Mouse (Mus musculus) C2C12 (cell line): ENCODE results near the gene Slc16a13.

Source experiments
- CEBPB ChIP-seq: IDR thresholded peaks from one replicate; pipeline ENCODE4 v1.6.1; 2011; ENCODE audit warnings: low read depth, mild to moderate bottlenecking, control low read depth, moderate library complexity
- CTCF ChIP-seq: IDR thresholded peaks from one replicate; pipeline ENCODE4 v1.5.1; 2011; ENCODE audit not compliant: control insufficient read depth, insufficient read depth, insufficient read length
- FOSL1 ChIP-seq: IDR thresholded peaks from one replicate; pipeline ENCODE4 v1.8.0; 2011; ENCODE audit warnings: mild to moderate bottlenecking, low read length; ENCODE audit not compliant: poor library complexity, insufficient read depth, severe bottlenecking
- MAX ChIP-seq: IDR thresholded peaks from one replicate; pipeline ENCODE4 v1.6.1; 2011; ENCODE audit warnings: mild to moderate bottlenecking, control low read depth
- MYOD1 ChIP-seq: IDR thresholded peaks from one replicate; pipeline ENCODE4 v1.6.1; 2011; ENCODE audit warnings: low read depth; ENCODE audit not compliant: control insufficient read depth, insufficient read length
- USF1 ChIP-seq: IDR thresholded peaks from one replicate; pipeline ENCODE4 v1.6.1; 2011; ENCODE audit warnings: low read depth, mild to moderate bottlenecking, control low read depth, moderate library complexity

DNA sequence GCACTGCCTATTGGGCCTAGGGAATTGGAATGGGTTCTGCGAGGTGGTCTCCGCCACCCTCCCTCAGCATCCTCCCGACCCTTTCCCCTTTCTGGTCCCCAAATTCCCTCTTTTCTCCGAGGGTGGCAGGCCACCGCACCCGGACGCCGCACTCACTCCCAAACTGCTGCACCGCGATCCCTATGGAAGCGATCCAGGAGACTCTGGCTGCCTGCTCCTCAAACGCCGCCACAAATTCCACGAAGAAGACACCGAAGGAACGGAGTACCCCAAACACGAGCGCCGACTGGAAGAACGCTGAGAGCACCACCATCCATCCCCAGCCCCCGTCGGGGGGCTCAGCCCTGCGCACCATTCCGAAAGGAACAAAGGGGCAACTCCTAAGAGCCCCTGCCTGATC is 541 bp downstream of the Slc16a13 start:
- TF ChIP-seq CTCF (no peak), CEBPB (no peak), MAX (no peak), MYOD1 (no peak), USF1 (no peak), FOSL1 (no peak)
